ENCODE assay signal across 15 mouse cellular contexts in genomic region chr15:12013532-12014196, GRCm38 (mm10).
"Had no signal": no experiment of that assay in that cellular context is flagged by ENCODE, and none has a peak within 500 bp of the region (broad histone marks: within the 10 kb centered on the region; RNA-seq: fewer than 3 reads in every experiment).

No protein-coding gene starts in this region.

- H3K4me3 ChIP-seq: limb, embryonic 12.5 days; limb, embryonic 15.5 days had no signal

- H3K27me3 ChIP-seq: limb, embryonic 12.5 days; limb, embryonic 15.5 days had no signal

- H3K36me3 ChIP-seq: limb, embryonic 12.5 days; limb, embryonic 15.5 days had no signal

- DNase-seq: kidney, adult 18-20 months; kidney, adult 9 months; kidney, postnatal 14 days; kidney, postnatal 4 days; left cerebral cortex, postnatal 4 days; liver, postnatal 0 days; lung, embryonic 14.5 days; midbrain, embryonic 14.5 days; right cerebral cortex, adult 18-20 months; right cerebral cortex, postnatal 25 days; spleen, adult 18-20 months; thymus, postnatal 25 days had no signal

- H3K27ac ChIP-seq: limb, embryonic 12.5 days; limb, embryonic 15.5 days; liver, embryonic 14.5 days had no signal
